ENCODE assay signal across 17 mouse cellular contexts in genomic region chr3:148420303-148420702, GRCm38 (mm10).
"Had no signal": no experiment of that assay in that cellular context is flagged by ENCODE, and none has a peak within 500 bp of the region (broad histone marks: within the 10 kb centered on the region; RNA-seq: fewer than 3 reads in every experiment).

No protein-coding gene starts in this region.

- H3K27ac ChIP-seq: lung, embryonic 15.5 days; macrophage; midbrain, embryonic 13.5 days; neural tube, embryonic 12.5 days; stomach, embryonic 15.5 days; stomach, postnatal 0 days had no signal

- H3K9ac ChIP-seq: lung, embryonic 15.5 days; midbrain, embryonic 13.5 days; neural tube, embryonic 12.5 days; stomach, embryonic 15.5 days had no signal

- H3K9me3 ChIP-seq: lung, embryonic 15.5 days; midbrain, embryonic 13.5 days; neural tube, embryonic 12.5 days; stomach, embryonic 15.5 days had no signal

- H3K27me3 ChIP-seq: lung, embryonic 15.5 days; neural tube, embryonic 12.5 days; stomach, embryonic 15.5 days had no signal

- DNase-seq: lung, adult 2 months; lung, postnatal 14 days; lung, postnatal 36 days; right cerebral cortex, postnatal 14 days; thymus, adult 2 months; thymus, postnatal 25 days; thymus, postnatal 4 days had no signal

- H3K4me2 ChIP-seq: lung, embryonic 15.5 days; midbrain, embryonic 11.5 days; midbrain, embryonic 13.5 days; neural tube, embryonic 12.5 days; stomach, embryonic 15.5 days had no signal

- ATAC-seq: lung, postnatal 0 days; midbrain, embryonic 13.5 days; midbrain, embryonic 16.5 days had no signal

- H3K36me3 ChIP-seq: lung, embryonic 15.5 days; midbrain, embryonic 13.5 days; neural tube, embryonic 12.5 days; stomach, embryonic 15.5 days had no signal

- H3K4me1 ChIP-seq: lung, embryonic 15.5 days; stomach, embryonic 15.5 days had no signal

- H3K4me3 ChIP-seq: lung, embryonic 15.5 days; midbrain, embryonic 13.5 days; myocyte; neural tube, embryonic 12.5 days; stomach, embryonic 15.5 days had no signal
